ENCODE assay signal across 8 mouse cellular contexts in the genomic region with DNA sequence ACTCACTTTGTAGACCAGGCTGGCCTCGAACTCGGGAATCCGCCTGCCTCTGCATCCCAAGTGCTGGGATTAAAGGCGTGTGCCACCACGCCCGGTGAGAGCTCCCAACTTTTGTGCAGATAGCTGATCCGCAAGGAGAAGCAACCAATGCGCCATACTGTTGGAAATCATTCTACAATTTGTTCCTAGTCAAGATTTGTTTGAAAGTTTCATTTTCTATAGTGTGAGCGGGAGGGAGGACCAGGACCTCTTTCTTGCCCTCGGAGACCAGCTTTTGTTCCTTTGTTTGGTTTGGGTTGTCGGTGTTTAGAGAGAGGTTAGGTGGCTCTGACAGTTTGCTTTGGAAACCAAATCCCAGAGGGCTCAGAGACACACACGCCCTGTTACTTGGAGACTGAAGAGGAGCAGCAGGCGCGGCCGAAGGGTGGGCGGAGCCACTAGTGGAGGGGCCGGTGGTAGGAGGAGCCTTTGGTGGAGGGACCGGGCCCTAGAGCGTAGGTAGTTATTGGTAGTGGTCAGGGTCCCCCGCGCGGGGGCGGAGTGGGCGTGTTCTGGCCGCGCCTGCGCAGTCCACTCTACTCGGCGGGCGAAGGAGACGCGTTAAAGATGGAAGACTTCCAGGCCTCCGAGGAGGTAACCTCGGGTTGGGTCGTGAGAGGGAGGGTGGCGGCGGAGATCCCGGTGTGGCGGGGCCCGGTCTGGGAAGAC. TPM values are rescaled to one million over a fixed set of nuclear protein-coding genes. Genes with fewer than 3 reads are reported as not detected.
A peak's percentile ranks its signal among the peaks of the same experiment; 100 is the strongest.
DNase-seq lines count a peak whose midpoint lies in the region; ATAC-seq and TF ChIP-seq lines count a peak whose summit lies in the region.
"Not testable (repeated sequence)": the region's sequence is repeated elsewhere in the genome, so short reads cannot be mapped to it uniquely, and the experiment has no call there.

A gene (plus strand): TSS at position 468 of the 708 bp plus-strand sequence.

- DNase-seq in ES-CJ7 (ENCODE audit: low read depth, low spot score), result peak; percentile 93
- DNase-seq in heart, postnatal 25 days (ENCODE audit: low spot score), result peak; percentile 81
- peak; percentile 57 for DNase-seq in layer of hippocampus, adult 11-12 months (ENCODE audit: low spot score)
- peak; percentile 91 for DNase-seq in lung, embryonic 14.5 days
- DNase-seq in thymus, adult 2 months, result peak; percentile 60

- not testable (repeated sequence) for H3K27ac ChIP-seq in forebrain, embryonic 13.5 days
- peak within 1 kb of the TSS; percentile 63; the same call in 1 of the 2 replicates for H3K27ac ChIP-seq in lung, embryonic 14.5 days (ENCODE audit: low read depth)
- H3K27ac ChIP-seq in thymus, adult 2 months (ENCODE audit: control insufficient read depth, insufficient read depth, low read length), result peak within 1 kb of the TSS; percentile 63

- not testable (repeated sequence) for H3K27me3 ChIP-seq in forebrain, embryonic 13.5 days; lung, embryonic 14.5 days (ENCODE audit: insufficient read depth, low read length); thymus, adult 2 months (ENCODE audit: control insufficient read depth, insufficient read depth, low read length)

- ATAC-seq in cerebellum, adult (ENCODE audit: insufficient number of reproducible peaks, low FRiP score, low TSS enrichment), result peak; percentile 96
- peak; percentile 98 for ATAC-seq in forebrain, embryonic 13.5 days
- ATAC-seq in lung, embryonic 14.5 days (ENCODE audit: insufficient read depth), result peak; percentile 99
- ATAC-seq in neutrophil, adult 5-6 weeks (ENCODE audit: extremely low read depth, insufficient number of reproducible peaks, low FRiP score, poor library complexity, severe bottlenecking), result peak; percentile 97

- WGBS in forebrain, embryonic 13.5 days, result 17% methylated on average over 28 of the region's 40 CpGs
- WGBS in lung, embryonic 14.5 days, result 3% methylated on average over 26 of the region's 40 CpGs
- WGBS in thymus, adult 2 months, result 13% methylated on average over 31 of the region's 40 CpGs

- H3K4me2 ChIP-seq in forebrain, embryonic 13.5 days, result peak within 1 kb of the TSS; percentile 51
- peak within 1 kb of the TSS; percentile 50 for H3K4me2 ChIP-seq in lung, embryonic 14.5 days

- H3K9me3 ChIP-seq in forebrain, embryonic 13.5 days (replicated peaks); lung, embryonic 14.5 days (ENCODE audit: low read depth, low read length): not testable (repeated sequence)

- H3K36me3 ChIP-seq in forebrain, embryonic 13.5 days (ENCODE audit: poor library complexity, severe bottlenecking); lung, embryonic 14.5 days (ENCODE audit: insufficient read depth); thymus, adult 2 months (ENCODE audit: control insufficient read depth, insufficient read depth, low read length): not testable (repeated sequence)

- not testable (repeated sequence) for TF ChIP-seq POLR2A in thymus, adult 2 months (IDR thresholded peaks at IDR 0.05; ENCODE audit: control insufficient read depth, extremely low read depth, insufficient read depth, low read length, poor library complexity)

- not testable (repeated sequence) for TF ChIP-seq CTCF in lung, embryonic 14.5 days (IDR thresholded peaks at IDR 0.05; ENCODE audit: low read depth); thymus, adult 2 months (IDR thresholded peaks at IDR 0.05; ENCODE audit: borderline replicate concordance, control insufficient read depth, extremely low read depth, insufficient read depth, low read length, poor library complexity)

- H3K4me3 ChIP-seq in forebrain, embryonic 13.5 days, result peak within 1 kb of the TSS; percentile 32
- peak within 1 kb of the TSS; percentile 24 for H3K4me3 ChIP-seq in lung, embryonic 14.5 days (ENCODE audit: low read depth, low read length)
- peak within 1 kb of the TSS; percentile 49 for H3K4me3 ChIP-seq in thymus, adult 2 months (ENCODE audit: control insufficient read depth, insufficient read depth, low read length)

- H3K4me1 ChIP-seq in forebrain, embryonic 13.5 days; lung, embryonic 14.5 days (ENCODE audit: insufficient read depth); thymus, adult 2 months (replicated peaks; ENCODE audit: control insufficient read depth, insufficient read depth, low read length): not testable (repeated sequence)

- intact Hi-C loops in heart, postnatal 25 days (cut with DNase I), result not testable (repeated sequence)

- 0 out of 2 replicates have a peak within 1 kb of the TSS, but pooled peaks have one; percentile 37 for H3K9ac ChIP-seq in forebrain, embryonic 13.5 days
- H3K9ac ChIP-seq in lung, embryonic 14.5 days, result not testable (repeated sequence)

RNA-seq across cellular contexts. Expression of the gene that starts here (rescaled TPM):
- 62.5 and 66.8 TPM in 2 replicates for polyA plus RNA-seq in forebrain, embryonic 13.5 days (2015; fragmentation: Nextera tagmentation; extraction: Ambion mirVana)
- 1 to 10 TPM; 3.8 to 4.2 TPM for total RNA-seq in heart, postnatal 25 days (2021)
- 38.4 and 41.1 TPM in 2 replicates for polyA plus RNA-seq in lung, embryonic 14.5 days (2014; fragmentation: Nextera tagmentation; extraction: Ambion mirVana)
- 68.3 and 93.6 TPM in 2 replicates for total RNA-seq in neutrophil, adult 5-6 weeks (2017)
- 41.1 and 55.0 TPM in 2 replicates for polyA plus RNA-seq in thymus, adult 2 months (2012; rRNA removed)

Comparison
In these comparisons a context has a peak if more than half of its experiments do, and no peak if none do; other contexts are left out.
1. RNA of the gene that starts here (total RNA-seq): 68.3 to 93.6 TPM in neutrophil, adult 5-6 weeks; 3.8 to 4.2 TPM in heart, postnatal 25 days; every median in the first group is over 10 times any median in the second.
2. Peak in every context shown above with its lines, with median percentiles within 50 percentile points of each other: DNase-seq, ATAC-seq and H3K4me3 ChIP-seq.